Mouse (Mus musculus) central nervous system, embryonic 11.5 days (tissue): Measurements from ENCODE around the gene Trmt2b. TPM values are rescaled to one million over a fixed set of nuclear protein-coding genes. Genes with fewer than 3 reads are reported as not detected.

Experiments used
- polyA plus RNA-seq: library from polyadenylated mRNA; depleted of rRNA; stranded (reverse); fragments of >200 nt; gene quantifications from 2 replicates; pipeline ENCODE4 v1.2.3, GENCODE M21; 2012; rRNA removed

Gene Trmt2b
- polyA plus RNA-seq: 5.5 and 9.1 TPM in 2 replicates

DNA sequence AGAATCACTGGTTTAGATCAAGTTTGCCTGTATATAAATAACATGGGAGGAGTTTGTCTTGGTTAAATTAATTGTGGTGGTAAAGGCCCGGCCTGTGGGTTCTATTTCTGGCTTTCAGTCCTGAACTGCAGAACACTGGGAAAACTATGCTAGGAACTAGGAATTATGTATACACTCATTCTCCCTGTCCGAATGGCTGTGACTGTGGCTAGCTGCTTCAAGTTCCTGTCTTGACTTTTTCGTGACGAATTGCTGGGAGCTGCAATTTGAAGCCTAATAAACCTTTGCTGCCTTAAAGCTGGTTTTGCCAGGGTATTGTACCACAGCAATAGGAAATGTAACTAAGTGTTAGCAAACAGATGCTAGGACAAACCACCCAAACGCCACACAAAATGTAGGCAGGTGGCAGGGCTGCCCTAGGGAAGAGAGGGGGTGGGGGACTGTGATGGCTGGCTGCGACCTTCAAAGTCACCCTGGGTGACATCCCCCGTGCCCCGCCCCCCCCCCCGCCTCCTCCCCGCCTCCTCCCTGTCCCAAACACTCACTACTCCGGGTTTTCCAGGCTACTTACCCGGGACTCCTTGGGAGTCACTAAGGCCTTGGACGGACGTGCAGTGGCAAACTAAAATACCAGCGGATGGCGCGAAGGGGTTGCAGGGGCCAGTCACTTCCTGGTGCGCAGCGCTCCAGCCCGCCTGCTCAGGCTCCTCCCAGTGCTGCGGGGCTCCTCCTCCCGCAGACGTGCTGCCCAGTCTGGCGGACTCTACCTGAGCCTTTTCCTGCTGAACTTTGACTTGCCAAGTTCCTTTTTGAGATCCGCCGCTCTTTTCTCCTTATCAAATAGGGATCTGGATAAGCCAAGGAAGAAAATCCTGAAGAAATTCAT is at the start of gene Trmt2b:
Gene Trmt2b, minus strand, starts transcription at position 710 of the 886 bp plus-strand sequence.

DNA sequence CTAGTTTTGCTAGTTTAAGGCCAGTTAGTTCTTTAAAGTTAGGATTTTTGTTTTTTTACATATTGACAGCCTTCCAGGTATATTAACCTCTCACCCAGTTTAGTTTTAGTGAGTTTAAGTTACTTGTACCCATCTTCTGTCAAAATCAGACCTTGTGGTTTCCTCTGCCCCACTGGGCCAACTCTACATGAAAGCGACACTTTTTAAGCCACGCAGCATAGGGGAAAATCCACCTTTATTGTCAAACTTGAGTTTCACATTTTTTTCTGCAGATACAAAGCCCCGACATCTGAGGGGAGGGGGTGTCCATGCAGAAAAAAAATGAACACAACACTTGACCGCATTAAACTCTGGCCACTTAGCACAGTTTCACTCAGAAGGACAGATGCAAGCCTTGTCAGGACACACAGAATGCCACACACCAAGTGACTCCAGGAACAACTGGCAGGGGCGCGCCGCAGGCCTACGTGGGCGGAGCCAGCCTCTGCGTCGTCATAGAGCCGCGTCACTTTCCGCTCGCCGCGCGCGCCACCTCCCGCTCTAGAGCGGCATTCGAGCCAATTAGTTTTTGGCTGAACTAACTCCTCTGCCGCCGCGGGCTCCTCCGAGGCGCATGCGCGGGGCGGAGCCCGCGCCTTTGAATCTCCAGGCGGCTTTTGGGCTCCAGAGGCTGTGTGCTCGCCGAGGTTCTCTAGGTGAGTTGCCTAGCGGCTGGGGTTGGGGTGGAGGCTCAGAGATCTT is 30.9 kb upstream of the Trmt2b start, which contains the start of gene Cenpi:
Gene Cenpi, plus strand, starts transcription at position 551 of the 741 bp plus-strand sequence.

DNA sequence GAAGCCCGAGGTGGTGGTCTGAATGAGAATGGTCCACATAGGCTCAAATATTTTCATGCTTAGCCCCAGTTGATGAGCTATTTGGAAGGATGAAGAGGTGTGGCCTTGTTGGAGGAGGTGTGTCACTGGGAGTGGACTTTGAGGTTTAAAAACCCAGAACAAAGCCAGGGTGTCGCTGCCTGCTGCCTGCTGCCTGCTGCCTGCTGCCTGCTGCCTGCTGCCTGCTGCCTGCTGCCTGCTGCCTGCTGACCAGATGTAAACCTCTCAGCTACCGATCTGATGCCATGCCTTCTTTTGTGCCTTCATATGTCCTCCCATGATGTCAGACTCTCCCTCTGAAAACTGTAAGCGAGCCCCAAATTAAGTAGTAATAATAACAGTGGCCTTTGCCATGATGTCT is 54.9 kb downstream of the Trmt2b start, which contains the start of gene Nox1:
Gene Nox1, minus strand, starts transcription at position 101 of the 400 bp plus-strand sequence.

DNA sequence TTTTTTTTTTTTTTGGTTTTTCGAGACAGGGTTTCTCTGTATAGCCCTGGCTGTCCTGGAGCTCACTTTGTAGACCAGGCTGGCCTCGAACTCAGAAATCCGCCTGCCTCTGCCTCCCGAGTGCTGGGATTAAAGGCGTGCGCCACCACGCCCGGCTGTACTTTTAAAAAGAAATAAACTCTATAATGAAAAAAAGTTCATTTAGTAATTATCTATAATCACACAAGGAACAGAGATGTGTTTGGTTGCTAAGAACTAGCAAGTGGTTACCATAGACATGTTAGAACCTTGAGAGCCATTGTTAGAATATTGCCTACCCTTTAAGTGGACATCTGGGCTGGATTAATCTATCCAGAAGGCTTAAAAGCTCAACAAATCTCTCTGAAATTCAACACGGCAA is 89.6 kb downstream of the Trmt2b start, which contains the start of gene Arl13a:
Gene Arl13a, plus strand, starts transcription at position 301 of the 400 bp plus-strand sequence.

Other genes starting within 250 kb of the Trmt2b start
- 46.0 and 48.8 TPM in 2 replicates for gene Cstf2, start 217.8 kb downstream of the Trmt2b start, polyA plus RNA-seq
- gene Xkrx, start 114.9 kb downstream of the Trmt2b start, polyA plus RNA-seq: 0.02 and 0.26 TPM in 2 replicates
- gene Arl13a, start 89.5 kb downstream of the Trmt2b start, polyA plus RNA-seq: not detected in 2 replicates
- gene Nox1, start 55.0 kb downstream of the Trmt2b start, polyA plus RNA-seq: 0.05 TPM in 1 of 2 replicates, not detected in the other
- 18.5 TPM in 2 replicates for gene Tmem35a, start 18.2 kb upstream of the Trmt2b start, polyA plus RNA-seq
- 11.0 and 20.8 TPM in 2 replicates for gene Cenpi, start 31.1 kb upstream of the Trmt2b start, polyA plus RNA-seq
- gene Drp2, start 127.6 kb upstream of the Trmt2b start, polyA plus RNA-seq: 10.3 and 12.0 TPM in 2 replicates
- 0.07 and 0.14 TPM in 2 replicates for gene Taf7l, start 199.5 kb upstream of the Trmt2b start, polyA plus RNA-seq